Mouse (Mus musculus): ENCODE measurements at regions not wholly inside any gene's neighbourhood (a gene's known extent, or its start where the extent isn't known, plus 50 kb on each side); places are given as distances from the start of the nearest gene placed in this dataset.

- TF ChIP-seq CTCF (IDR thresholded peaks at IDR 0.05) = no peak
- TF ChIP-seq EP300 (IDR thresholded peaks at IDR 0.05) = no peak
Measured at GRCm38 (mm10) chr8:113985471-113985870, 136.9 kb upstream of the Adamts18 start.
